Mouse (Mus musculus) embryonic facial prominence, embryonic 15.5 days (tissue): ENCODE measurements around the gene Raph1. TPM values are rescaled to one million over a fixed set of nuclear protein-coding genes. Genes with fewer than 3 reads are reported as not detected.
"Not testable (repeated sequence)": the region's sequence is repeated elsewhere in the genome, so short reads cannot be mapped to it uniquely, and the experiment has no call there.

Experiments used
- ATAC-seq: fragments of 200-750 bp; cut with Nextera tagmentation; 2 replicates; pipeline ENCODE4 v1.8.0; 2017; ENCODE audit warnings: low read depth, moderate TSS enrichment; ENCODE audit not compliant: insufficient number of reproducible peaks, low FRiP score, low TSS enrichment
- H3K27ac ChIP-seq: fragments of 300-500 bp; sonication (generic); replicated peaks from 2 replicates; pipeline ENCODE4 v1.5.1; 2015; ENCODE audit warnings: mild to moderate bottlenecking, inconsistent platforms
- H3K27me3 ChIP-seq: fragments of 300-500 bp; sonication (generic); 2 replicates; pipeline ENCODE4 v1.6.1; 2015; ENCODE audit warnings: inconsistent platforms
- H3K36me3 ChIP-seq: fragments of 300-500 bp; sonication (generic); 2 replicates; pipeline ENCODE4 v1.6.1; 2015; ENCODE audit warnings: mild to moderate bottlenecking, inconsistent platforms
- H3K4me1 ChIP-seq: fragments of 300-500 bp; sonication (generic); 2 replicates; pipeline ENCODE4 v1.6.1; 2015; ENCODE audit warnings: inconsistent platforms
- H3K4me2 ChIP-seq: fragments of 300-500 bp; sonication (generic); replicated peaks from 2 replicates; pipeline ENCODE4 v1.6.1; 2015; ENCODE audit warnings: mild to moderate bottlenecking, inconsistent platforms
- H3K4me3 ChIP-seq: fragments of 300-500 bp; sonication (generic); replicated peaks from 2 replicates; pipeline ENCODE4 v1.5.1; 2015; ENCODE audit warnings: mild to moderate bottlenecking, inconsistent platforms
- H3K9ac ChIP-seq: fragments of 300-500 bp; sonication (generic); 2 replicates; pipeline ENCODE4 v1.6.1; 2015; ENCODE audit warnings: inconsistent platforms
- H3K9me3 ChIP-seq: fragments of 300-500 bp; sonication (generic); replicated peaks from 2 replicates; pipeline ENCODE4 v1.6.1; 2016; ENCODE audit warnings: inconsistent platforms
- WGBS: fragments of 180-500 bp; shearing (Covaris S2); methylation state at CpG from one replicate; pipeline ENCODE4 v1.1.7; 2015; 5-methylcytosine and 5-hydroxymethylcytosine counted together
- polyA plus RNA-seq: library from polyadenylated mRNA; unstranded; fragments of >200 nt; fragmentation: Nextera tagmentation; extraction: Ambion mirVana; gene quantifications from 2 replicates; pipeline ENCODE4 v1.2.1, GENCODE M21; 2015

Raph1 gene
- polyA plus RNA-seq, 1 experiment from 2014 or later = 25.5 TPM

- WGBS = 76% methylated on average over 4 of the region's 4 CpGs
- Histone ChIP-seq H3K27me3 (no peaks in the 10 kb centered on the region), H3K36me3 (peaks cover 47% of the 10 kb centered on the region), H3K4me2 (no peak overlapping the region), H3K9ac (no peak overlapping the region), H3K4me1 (no peaks in the 10 kb centered on the region), H3K9me3 (no peaks in the 10 kb centered on the region), H3K4me3 (no peak overlapping the region), H3K27ac (no peak overlapping the region)
- no peak for ATAC-seq
These were observed 76.4 kb downstream of the Raph1 start for GRCm38 (mm10) chr1:60490510-60490909.

- H3K27me3 ChIP-seq = no peaks in the 10 kb centered on the region
- peaks cover 41% of the 10 kb centered on the region for H3K36me3 ChIP-seq
- H3K9ac ChIP-seq = no peak overlapping the region
- H3K4me3 ChIP-seq = no peak overlapping the region
- ATAC-seq = no peak
- no peak overlapping the region for H3K4me2 ChIP-seq
- WGBS = 92% methylated on average over 2 of the region's 2 CpGs
- no peaks in the 10 kb centered on the region for H3K9me3 ChIP-seq
- no peaks in the 10 kb centered on the region for H3K4me1 ChIP-seq
- H3K27ac ChIP-seq = no peak overlapping the region
These were observed 77.2 kb downstream of the Raph1 start for GRCm38 (mm10) chr1:60489660-60490059.

- Histone ChIP-seq H3K27ac (no peak overlapping the region), H3K27me3 (no peaks in the 10 kb centered on the region), H3K36me3 (peaks cover 41% of the 10 kb centered on the region), H3K4me1 (no peaks in the 10 kb centered on the region), H3K4me3 (no peak overlapping the region), H3K9ac (no peak overlapping the region), H3K9me3 (no peaks in the 10 kb centered on the region), H3K4me2 (no peak overlapping the region)
- no peak for ATAC-seq
- WGBS = 77% methylated on average over 8 of the region's 8 CpGs
These were observed 78.3 kb downstream of the Raph1 start for GRCm38 (mm10) chr1:60488635-60489034.

- no peak overlapping the region for H3K4me2 ChIP-seq
- H3K9ac ChIP-seq = no peak overlapping the region
- no peak overlapping the region for H3K4me3 ChIP-seq
- no peaks in the 10 kb centered on the region for H3K27me3 ChIP-seq
- H3K36me3 ChIP-seq = peaks cover 26% of the 10 kb centered on the region
- H3K4me1 ChIP-seq = no peaks in the 10 kb centered on the region
- WGBS = 88% methylated on average over 3 of the region's 3 CpGs
- ATAC-seq = no peak
- H3K9me3 ChIP-seq = no peaks in the 10 kb centered on the region
- no peak overlapping the region for H3K27ac ChIP-seq
These were observed 81.3 kb downstream of the Raph1 start for GRCm38 (mm10) chr1:60485649-60486048.

GRCm38 (mm10) chr1:60482881-60483280, 84.0 kb downstream of the Raph1 start:
- ATAC-seq = no peak
- WGBS = 89% methylated on average over 1 of the region's 1 CpGs

GRCm38 (mm10) chr1:60481561-60481960, 85.3 kb downstream of the Raph1 start:
- no peaks in the 10 kb centered on the region for H3K9me3 ChIP-seq
- 60% methylated on average over 1 of the region's 1 CpGs for WGBS
- H3K4me1 ChIP-seq = no peaks in the 10 kb centered on the region
- no peak overlapping the region for H3K4me2 ChIP-seq
- no peak for ATAC-seq
- peaks cover 25% of the 10 kb centered on the region for H3K36me3 ChIP-seq
- H3K27ac ChIP-seq = no peak overlapping the region
- no peaks in the 10 kb centered on the region for H3K27me3 ChIP-seq
- no peak overlapping the region for H3K4me3 ChIP-seq
- H3K9ac ChIP-seq = no peak overlapping the region

More at GRCm38 (mm10) chr1:60482881-60483280, 84.0 kb downstream of the Raph1 start:
- no peaks in the 10 kb centered on the region for H3K9me3 ChIP-seq
- no peak overlapping the region for H3K4me2 ChIP-seq
- H3K4me1 ChIP-seq = no peaks in the 10 kb centered on the region
- peaks cover 18% of the 10 kb centered on the region for H3K36me3 ChIP-seq
- no peak overlapping the region for H3K4me3 ChIP-seq
- no peak overlapping the region for H3K9ac ChIP-seq
- no peak overlapping the region for H3K27ac ChIP-seq
- no peaks in the 10 kb centered on the region for H3K27me3 ChIP-seq

- no peak overlapping the region for H3K4me3 ChIP-seq
- H3K27me3 ChIP-seq = no peaks in the 10 kb centered on the region
- H3K4me1 ChIP-seq = no peaks in the 10 kb centered on the region
- no peak for ATAC-seq
- no peaks in the 10 kb centered on the region for H3K9me3 ChIP-seq
- no peak overlapping the region for H3K9ac ChIP-seq
- H3K4me2 ChIP-seq = no peak overlapping the region
- no peak overlapping the region for H3K27ac ChIP-seq
- WGBS = 87% methylated on average over 7 of the region's 7 CpGs
- H3K36me3 ChIP-seq = peaks cover 15% of the 10 kb centered on the region; the same call in 1 of the 2 replicates
These were observed 96.4 kb downstream of the Raph1 start for GRCm38 (mm10) chr1:60470541-60470940.

- Histone ChIP-seq H3K27ac (no peak overlapping the region), H3K4me1 (no peaks in the 10 kb centered on the region), H3K4me3 (no peak overlapping the region), H3K36me3 (peaks cover 18% of the 10 kb centered on the region; the same call in 1 of the 2 replicates), H3K9me3 (no peaks in the 10 kb centered on the region), H3K9ac (no peak overlapping the region), H3K27me3 (no peaks in the 10 kb centered on the region), H3K4me2 (no peak overlapping the region)
- 52% methylated on average over 2 of the region's 2 CpGs for WGBS
- no peak for ATAC-seq
These were observed 97.4 kb downstream of the Raph1 start for GRCm38 (mm10) chr1:60469491-60469890.

- Histone ChIP-seq H3K4me2 (no peak overlapping the region), H3K9ac (no peak overlapping the region), H3K4me1 (no peaks in the 10 kb centered on the region), H3K27ac (no peak overlapping the region), H3K9me3 (no peaks in the 10 kb centered on the region), H3K27me3 (no peaks in the 10 kb centered on the region), H3K36me3 (peaks cover 4% of the 10 kb centered on the region), H3K4me3 (no peak overlapping the region)
- 86% methylated on average over 1 of the region's 1 CpGs for WGBS
- no peak for ATAC-seq
These were observed 106.3 kb downstream of the Raph1 start for GRCm38 (mm10) chr1:60460623-60461022.

GRCm38 (mm10) chr1:60449896-60450295, 117.0 kb downstream of the Raph1 start:
- Histone ChIP-seq H3K4me2 (no peak overlapping the region), H3K4me1 (no peaks in the 10 kb centered on the region), H3K27me3 (no peaks in the 10 kb centered on the region), H3K36me3 (peaks cover 22% of the 10 kb centered on the region), H3K9ac (no peak overlapping the region), H3K27ac (no peak overlapping the region), H3K9me3 (no peaks in the 10 kb centered on the region), H3K4me3 (no peak overlapping the region)
- ATAC-seq = no peak
- 45% methylated on average over 1 of the region's 1 CpGs for WGBS

GRCm38 (mm10) chr1:60447067-60447466, 119.8 kb downstream of the Raph1 start:
- Histone ChIP-seq H3K27me3 (no peaks in the 10 kb centered on the region), H3K9me3 (no peaks in the 10 kb centered on the region), H3K4me2 (no peak overlapping the region), H3K4me3 (no peak overlapping the region), H3K36me3 (peaks cover 18% of the 10 kb centered on the region), H3K27ac (no peak overlapping the region), H3K4me1 (no peaks in the 10 kb centered on the region), H3K9ac (no peak overlapping the region)
- no peak for ATAC-seq
- WGBS = 78% methylated on average over 12 of the region's 12 CpGs

GRCm38 (mm10) chr1:60441438-60441837, 125.5 kb downstream of the Raph1 start:
- H3K36me3 ChIP-seq, H3K4me1 ChIP-seq, H3K4me2 ChIP-seq, H3K4me3 ChIP-seq, ATAC-seq, H3K27ac ChIP-seq, H3K9me3 ChIP-seq, H3K9ac ChIP-seq, H3K27me3 ChIP-seq: not testable (repeated sequence)
- 72% methylated on average over 5 of the region's 5 CpGs for WGBS
